Mouse (Mus musculus) kidney, adult 2 months (tissue): Measurements from ENCODE around the gene Sec14l3.

ENCODE experiments used
- CTCF ChIP-seq: fragments of 200-500 bp; conservative IDR thresholded peaks from 2 replicates; pipeline ENCODE4 v1.5.1; 2011; ENCODE audit warnings: low read depth, mild to moderate bottlenecking, control low read depth, low read length, moderate library complexity, mixed read lengths; ENCODE audit not compliant: insufficient read depth, insufficient read length
- POLR2A ChIP-seq: fragments of 200-500 bp; IDR thresholded peaks from one replicate; pipeline ENCODE4 v1.6.1; 2011; ENCODE audit warnings: low read depth, low read length, control low read depth

DNA sequence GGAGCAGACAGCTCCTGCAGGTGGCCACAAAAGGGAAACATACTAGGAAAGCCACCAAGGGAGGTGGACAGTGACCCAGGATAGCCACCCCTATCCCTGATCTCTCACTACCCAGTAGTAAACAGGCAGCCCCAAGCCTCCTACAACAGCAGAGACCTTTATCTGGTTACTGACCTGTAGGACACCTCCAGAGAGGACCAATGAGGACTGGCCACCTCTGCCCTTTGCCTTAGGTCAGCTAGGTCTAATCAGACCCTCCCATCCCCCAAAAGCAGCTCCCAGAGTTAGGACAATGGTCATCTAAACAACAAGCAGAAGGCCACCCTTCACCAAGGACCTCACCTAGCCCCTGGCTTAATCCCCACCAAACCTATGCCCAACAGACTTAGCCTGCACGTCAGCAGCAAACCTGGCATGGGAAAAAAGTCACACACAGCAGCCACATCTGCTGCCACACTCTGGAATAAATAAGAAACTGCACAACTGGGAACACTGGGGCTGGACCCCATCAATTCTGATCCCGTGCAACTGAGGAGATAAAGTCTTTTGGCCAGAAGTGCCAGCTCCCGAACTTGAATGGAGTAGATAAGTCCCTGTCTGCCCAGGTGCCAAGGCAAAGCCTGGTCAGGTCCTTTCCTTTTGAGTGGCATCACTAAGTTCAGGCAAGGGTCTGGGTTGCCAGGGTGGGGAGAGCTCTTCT is 52.9 kb downstream of the Sec14l3 start:
- TF ChIP-seq CTCF (0 out of 2 replicates have a peak, but pooled peaks have one; percentile 0), POLR2A (no peak)
